Mouse (Mus musculus): Measurements from ENCODE around the gene Olfr583. TPM values are rescaled to one million over a fixed set of nuclear protein-coding genes. Genes with fewer than 3 reads are reported as not detected.

Olfr583 gene
- total RNA-seq (2021): not detected
- long read RNA-seq, experiment 1: 0 reads
- long read RNA-seq, experiment 2: 0 reads

GRCm38 (mm10) chr7:103051000-103051399 is at the start of gene Olfr583:
Gene Olfr583 (plus strand): TSS chr7:103051300.
- DNase-seq (ENCODE audit: low spot score in 2 of 2): no peak

- DNase-seq (ENCODE audit: low spot score in 2 of 2): no peak
Observed at GRCm38 (mm10) chr7:103037724-103038123, 13.4 kb upstream of the Olfr583 start, which contains the start of gene Olfr582. Gene Olfr582 (plus strand): TSS chr7:103038024.

GRCm38 (mm10) chr7:103081585-103081984 is 30.5 kb downstream of the Olfr583 start, which contains the start of gene Olfr584:
Gene Olfr584 (plus strand): TSS chr7:103081885.
- DNase-seq (ENCODE audit: low spot score in 2 of 2): no peak

GRCm38 (mm10) chr7:103097420-103097819 is 46.3 kb downstream of the Olfr583 start, which contains the start of gene Olfr585:
Gene Olfr585 (plus strand): TSS chr7:103097720.
- DNase-seq (ENCODE audit: low spot score in 2 of 2): no peak

Other genes with a start within 250 kb of the Olfr583 start
- not detected for gene Olfr564, start 247.8 kb upstream of the Olfr583 start, total RNA-seq (2021)
- not detected for gene Olfr566, start 192.5 kb upstream of the Olfr583 start, total RNA-seq (2021)
- not detected for gene Olfr568, start 174.2 kb upstream of the Olfr583 start, total RNA-seq (2021)
- not detected for gene Olfr569, start 160.4 kb upstream of the Olfr583 start, total RNA-seq (2021)
- under 1 TPM in 1 of 2 experiments, not detected in 1; 0.53 TPM for gene Olfr570, start 156.7 kb upstream of the Olfr583 start, total RNA-seq (2021)
- not detected for gene Olfr571, start 133.8 kb upstream of the Olfr583 start, total RNA-seq (2021)
- gene Olfr572, start 126.9 kb upstream of the Olfr583 start, total RNA-seq (2021): not detected
- not detected for gene Olfr573-ps1, start 108.7 kb upstream of the Olfr583 start, total RNA-seq (2021)
- gene Olfr574, start 102.8 kb upstream of the Olfr583 start, total RNA-seq (2021): not detected
- gene Olfr575, start 92.5 kb upstream of the Olfr583 start, total RNA-seq (2021): not detected
- not detected for gene Olfr576, start 88.6 kb upstream of the Olfr583 start, total RNA-seq (2021)
- not detected for gene Olfr577, start 75.4 kb upstream of the Olfr583 start, total RNA-seq (2021)
- gene Olfr578, start 62.0 kb upstream of the Olfr583 start, total RNA-seq (2021): not detected
- not detected for gene Olfr582, start 13.3 kb upstream of the Olfr583 start, total RNA-seq (2021)
- not detected for gene Olfr584, start 30.6 kb downstream of the Olfr583 start, total RNA-seq (2021)
- gene Olfr585, start 46.4 kb downstream of the Olfr583 start, total RNA-seq (2021): not detected
- gene Olfr586, start 74.3 kb downstream of the Olfr583 start, total RNA-seq (2021): not detected
- not detected for gene Olfr588-ps1, start 89.6 kb downstream of the Olfr583 start, total RNA-seq (2021)
- not detected for gene Olfr589, start 105.1 kb downstream of the Olfr583 start, total RNA-seq (2021)
- gene Olfr591, start 127.0 kb downstream of the Olfr583 start, total RNA-seq (2021): not detected
- not detected for gene Olfr592, start 133.5 kb downstream of the Olfr583 start, total RNA-seq (2021)
- gene Olfr593, start 160.6 kb downstream of the Olfr583 start, total RNA-seq (2021): not detected
- not detected for gene Olfr594, start 165.7 kb downstream of the Olfr583 start, total RNA-seq (2021)
- gene Usp17ld, start 201.2 kb downstream of the Olfr583 start, total RNA-seq (2021): not detected

Measured in layer of hippocampus, postnatal 14 days (tissue).